Mouse (Mus musculus): Measurements from ENCODE around the gene Grin2c. TPM values are rescaled to one million over a fixed set of nuclear protein-coding genes. Genes with fewer than 3 reads are reported as not detected.

Gene Grin2c
- polyA plus RNA-seq, 1 experiment = 35.8 TPM

- H3K27ac ChIP-seq (ENCODE audit: insufficient read depth, low read length) = no peak overlapping the region
- H3K4me3 ChIP-seq (ENCODE audit: insufficient read depth, low read length) = no peak overlapping the region
- no peak for TF ChIP-seq CTCF (IDR thresholded peaks at IDR 0.05; ENCODE audit: extremely low read depth, insufficient read depth, low read length)
- TF ChIP-seq POLR2A (IDR thresholded peaks at IDR 0.05; ENCODE audit: extremely low read depth, insufficient read depth, low read length) = no peak
- H3K4me1 ChIP-seq (ENCODE audit: control insufficient read depth, insufficient read depth, low read length) = no peaks in the 10 kb centered on the region; the same call in 1 of the 2 replicates
These were observed 45.0 kb downstream of the Grin2c start for GRCm38 (mm10) chr11:115222077-115222476.

- Histone ChIP-seq H3K4me3 (ENCODE audit: insufficient read depth, low read length) (no peak overlapping the region), H3K27ac (ENCODE audit: insufficient read depth, low read length) (no peak overlapping the region), H3K4me1 (ENCODE audit: control insufficient read depth, insufficient read depth, low read length) (no peaks in the 10 kb centered on the region; the same call in 1 of the 2 replicates)
- TF ChIP-seq POLR2A (IDR thresholded peaks at IDR 0.05; ENCODE audit: extremely low read depth, insufficient read depth, low read length) = no peak
- no peak for TF ChIP-seq CTCF (IDR thresholded peaks at IDR 0.05; ENCODE audit: extremely low read depth, insufficient read depth, low read length)
These were observed 47.4 kb downstream of the Grin2c start for GRCm38 (mm10) chr11:115219685-115220084.

- Histone ChIP-seq H3K27ac (ENCODE audit: insufficient read depth, low read length) (no peak overlapping the region), H3K4me3 (ENCODE audit: insufficient read depth, low read length) (no peak overlapping the region), H3K4me1 (ENCODE audit: control insufficient read depth, insufficient read depth, low read length) (no peaks in the 10 kb centered on the region; the same call in 1 of the 2 replicates)
- no peak for TF ChIP-seq CTCF (IDR thresholded peaks at IDR 0.05; ENCODE audit: extremely low read depth, insufficient read depth, low read length)
- no peak for TF ChIP-seq POLR2A (IDR thresholded peaks at IDR 0.05; ENCODE audit: extremely low read depth, insufficient read depth, low read length)
These were observed 47.8 kb downstream of the Grin2c start for GRCm38 (mm10) chr11:115219263-115219662.

- H3K4me3 ChIP-seq (ENCODE audit: insufficient read depth, low read length) = no peak overlapping the region
- H3K27ac ChIP-seq (ENCODE audit: insufficient read depth, low read length) = no peak overlapping the region
- no peaks in the 10 kb centered on the region for H3K4me1 ChIP-seq (ENCODE audit: control insufficient read depth, insufficient read depth, low read length)
These were observed 49.3 kb downstream of the Grin2c start for GRCm38 (mm10) chr11:115217439-115218410.

GRCm38 (mm10) chr11:115215123-115215522, 51.9 kb downstream of the Grin2c start:
- TF ChIP-seq CTCF (IDR thresholded peaks at IDR 0.05; ENCODE audit: extremely low read depth, insufficient read depth, low read length) = no peak
- no peak for TF ChIP-seq POLR2A (IDR thresholded peaks at IDR 0.05; ENCODE audit: extremely low read depth, insufficient read depth, low read length)
- no peaks in the 10 kb centered on the region; the same call in none of the 2 replicates for H3K4me1 ChIP-seq (ENCODE audit: control insufficient read depth, insufficient read depth, low read length)
- H3K4me3 ChIP-seq (ENCODE audit: insufficient read depth, low read length) = no peak overlapping the region
- H3K27ac ChIP-seq (ENCODE audit: insufficient read depth, low read length) = no peak overlapping the region

More at GRCm38 (mm10) chr11:115217439-115218410, 49.3 kb downstream of the Grin2c start:
- TF ChIP-seq CTCF (IDR thresholded peaks at IDR 0.05; ENCODE audit: extremely low read depth, insufficient read depth, low read length) (no peak), POLR2A (IDR thresholded peaks at IDR 0.05; ENCODE audit: extremely low read depth, insufficient read depth, low read length) (no peak)

GRCm38 (mm10) chr11:115212116-115212515, 54.9 kb downstream of the Grin2c start:
- Histone ChIP-seq H3K4me3 (ENCODE audit: insufficient read depth, low read length) (no peak overlapping the region), H3K4me1 (ENCODE audit: control insufficient read depth, insufficient read depth, low read length) (no peaks in the 10 kb centered on the region; the same call in none of the 2 replicates), H3K27ac (ENCODE audit: insufficient read depth, low read length) (no peak overlapping the region)
- TF ChIP-seq CTCF (IDR thresholded peaks at IDR 0.05; ENCODE audit: extremely low read depth, insufficient read depth, low read length) = no peak

GRCm38 (mm10) chr11:115209958-115210357, 57.1 kb downstream of the Grin2c start:
- TF ChIP-seq POLR2A (IDR thresholded peaks at IDR 0.05; ENCODE audit: extremely low read depth, insufficient read depth, low read length) (no peak), CTCF (IDR thresholded peaks at IDR 0.05; ENCODE audit: extremely low read depth, insufficient read depth, low read length) (no peak)
- Histone ChIP-seq H3K4me3 (ENCODE audit: insufficient read depth, low read length) (no peak overlapping the region), H3K4me1 (ENCODE audit: control insufficient read depth, insufficient read depth, low read length) (no peaks in the 10 kb centered on the region; the same call in none of the 2 replicates), H3K27ac (ENCODE audit: insufficient read depth, low read length) (no peak overlapping the region)

- Histone ChIP-seq H3K4me3 (ENCODE audit: insufficient read depth, low read length) (no peak overlapping the region), H3K27ac (ENCODE audit: insufficient read depth, low read length) (0 out of 2 replicates have a peak overlapping the region, but pooled peaks have one; percentile 18), H3K4me1 (ENCODE audit: control insufficient read depth, insufficient read depth, low read length) (no peaks in the 10 kb centered on the region; the same call in none of the 2 replicates)
- no peak for TF ChIP-seq POLR2A (IDR thresholded peaks at IDR 0.05; ENCODE audit: extremely low read depth, insufficient read depth, low read length)
- no peak for TF ChIP-seq CTCF (IDR thresholded peaks at IDR 0.05; ENCODE audit: extremely low read depth, insufficient read depth, low read length)
These were observed 58.0 kb downstream of the Grin2c start for GRCm38 (mm10) chr11:115208776-115209732.

- Histone ChIP-seq H3K27ac (ENCODE audit: insufficient read depth, low read length) (no peak overlapping the region), H3K4me1 (ENCODE audit: control insufficient read depth, insufficient read depth, low read length) (no peaks in the 10 kb centered on the region; the same call in none of the 2 replicates), H3K4me3 (ENCODE audit: insufficient read depth, low read length) (no peak overlapping the region)
- TF ChIP-seq CTCF (IDR thresholded peaks at IDR 0.05; ENCODE audit: extremely low read depth, insufficient read depth, low read length) (no peak), POLR2A (IDR thresholded peaks at IDR 0.05; ENCODE audit: extremely low read depth, insufficient read depth, low read length) (no peak)
These were observed 58.9 kb downstream of the Grin2c start for GRCm38 (mm10) chr11:115208126-115208525.
